ENCODE assay signal across 12 mouse cellular contexts in genomic region chr5:98202996-98203395, GRCm38 (mm10). TPM values are rescaled to one million over a fixed set of nuclear protein-coding genes. Genes with fewer than 3 reads are reported as not detected.
"Had no signal": no experiment of that assay in that cellular context is flagged by ENCODE, and none has a peak within 500 bp of the region (broad histone marks: within the 10 kb centered on the region; RNA-seq: fewer than 3 reads in every experiment).

No protein-coding gene starts in this region.

- H3K9ac ChIP-seq: limb, embryonic 13.5 days; liver, embryonic 14.5 days; midbrain, embryonic 13.5 days had no signal

- H3K4me1 ChIP-seq: midbrain, embryonic 13.5 days had no signal

- DNase-seq: kidney, adult 18-20 months; left cerebral cortex, postnatal 4 days; lung, adult 18-20 months; lung, postnatal 10 days; right cerebral cortex, postnatal 25 days; thymus, postnatal 4 days had no signal

- H3K27me3 ChIP-seq: midbrain, embryonic 13.5 days had no signal

- H3K4me2 ChIP-seq: limb, embryonic 13.5 days; midbrain, embryonic 13.5 days had no signal

- H3K4me3 ChIP-seq: limb, embryonic 13.5 days; midbrain, embryonic 13.5 days had no signal

- H3K36me3 ChIP-seq: limb, embryonic 13.5 days; midbrain, embryonic 13.5 days had no signal

- H3K9me3 ChIP-seq: limb, embryonic 13.5 days; midbrain, embryonic 13.5 days had no signal

- ATAC-seq: midbrain, embryonic 13.5 days had no signal

- H3K27ac ChIP-seq: limb, embryonic 13.5 days; liver, embryonic 14.5 days; midbrain, embryonic 13.5 days; stomach, postnatal 0 days had no signal

RNA-seq across cellular contexts. Expression of gene Prdm8, which starts 36.0 kb away (rescaled TPM):
- polyA plus RNA-seq: liver, adult 2 months; liver, embryonic 14.5 days had no signal

RNA-seq across cellular contexts. Expression of gene Fgf5, which starts 51.0 kb away (rescaled TPM):
- polyA plus RNA-seq: liver, adult 2 months; small intestine, adult 2 months had no signal
